9 mouse cellular contexts compared by ENCODE assay signal in the genomic region with DNA sequence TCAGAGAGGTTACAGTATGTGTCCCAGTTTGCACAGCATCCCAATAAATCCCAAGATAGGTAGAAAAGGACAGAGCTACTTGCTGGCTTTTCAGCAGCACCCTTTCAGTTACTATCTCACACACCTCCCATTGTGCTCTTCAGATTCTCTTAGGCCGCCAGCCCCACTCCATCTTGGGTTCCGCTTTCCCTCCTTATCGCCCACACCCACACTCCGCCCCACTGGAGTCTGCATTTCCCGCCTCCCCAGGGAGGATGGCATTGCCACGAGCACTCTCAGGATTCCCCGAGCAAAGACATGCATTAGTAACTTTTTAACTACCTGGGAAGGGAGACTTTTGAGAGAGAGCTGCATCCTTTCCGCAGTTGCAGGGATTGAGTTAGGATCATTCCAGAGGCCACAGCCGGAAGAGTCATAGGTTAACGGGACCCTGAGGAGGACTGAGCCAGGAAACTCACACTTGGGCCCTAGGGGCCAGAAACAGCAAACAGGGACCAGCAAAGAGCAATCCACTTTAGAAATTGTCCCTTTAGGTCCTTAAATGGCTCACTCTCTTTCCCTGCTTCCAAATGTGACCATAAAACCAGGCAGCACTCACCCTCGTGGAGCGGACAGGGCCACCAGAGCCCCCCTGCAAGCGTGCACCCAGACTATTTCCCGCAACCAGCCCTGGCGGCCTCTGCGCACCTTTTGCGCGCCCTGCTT. TPM values are rescaled to one million over a fixed set of nuclear protein-coding genes. Genes with fewer than 3 reads are reported as not detected.
A peak's percentile ranks its signal among the peaks of the same experiment; 100 is the strongest.
DNase-seq lines count a peak whose midpoint lies in the region; ATAC-seq and TF ChIP-seq lines count a peak whose summit lies in the region.
"Had no signal": no experiment of that assay in that cellular context is flagged by ENCODE, and none has a peak within 500 bp of the region (broad histone marks: within the 10 kb centered on the region; RNA-seq: fewer than 3 reads in every experiment).

No protein-coding gene starts in this region.

- peak overlapping the region; percentile 51; the same call in 1 of the 2 replicates for H3K9ac ChIP-seq in forebrain, embryonic 13.5 days
- H3K9ac ChIP-seq in limb, embryonic 11.5 days (ENCODE audit: low read length): peak overlapping the region; percentile 52
- H3K9ac ChIP-seq in neural tube, embryonic 13.5 days: peak overlapping the region; percentile 58

- peak overlapping the region; percentile 50; the same call in 1 of the 2 replicates for H3K4me3 ChIP-seq in layer of hippocampus, adult 2 months
- peak overlapping the region; percentile 41 for H3K4me3 ChIP-seq in forebrain, embryonic 13.5 days
- H3K4me3 ChIP-seq in limb, embryonic 11.5 days (ENCODE audit: low read depth, low read length): peak overlapping the region; percentile 44
- H3K4me3 ChIP-seq in neural tube, embryonic 13.5 days: peak overlapping the region; percentile 41
- H3K4me3 ChIP-seq: myocyte had no signal

- H3K9me3 ChIP-seq in forebrain, embryonic 13.5 days (replicated peaks): no peaks in the 10 kb centered on the region
- H3K9me3 ChIP-seq in limb, embryonic 11.5 days (ENCODE audit: control insufficient read depth, low read length): no peaks in the 10 kb centered on the region
- no peaks in the 10 kb centered on the region for H3K9me3 ChIP-seq in neural tube, embryonic 13.5 days

- no peaks in the 10 kb centered on the region for H3K36me3 ChIP-seq in forebrain, embryonic 13.5 days (ENCODE audit: poor library complexity, severe bottlenecking)
- no peaks in the 10 kb centered on the region for H3K36me3 ChIP-seq in limb, embryonic 11.5 days (ENCODE audit: control insufficient read depth, insufficient read depth, low read length)
- no peaks in the 10 kb centered on the region for H3K36me3 ChIP-seq in neural tube, embryonic 13.5 days

- TF ChIP-seq CTCF in layer of hippocampus, adult 2 months (conservative IDR thresholded peaks at IDR 0.05): no peak

- H3K27ac ChIP-seq in layer of hippocampus, adult 2 months: no peak overlapping the region
- H3K27ac ChIP-seq in forebrain, embryonic 13.5 days: no peak overlapping the region
- no peak overlapping the region for H3K27ac ChIP-seq in limb, embryonic 11.5 days (replicated peaks; ENCODE audit: low read depth, low read length)
- H3K27ac ChIP-seq in neural tube, embryonic 13.5 days (replicated peaks): no peak overlapping the region

- ATAC-seq in forebrain, embryonic 13.5 days: no peak
- no peak for ATAC-seq in limb, embryonic 11.5 days (ENCODE audit: insufficient number of reproducible peaks, low FRiP score, low TSS enrichment, low read depth)
- no peak for ATAC-seq in neural tube, embryonic 13.5 days (ENCODE audit: low read depth)

- 6% methylated on average over 18 of the region's 18 CpGs for WGBS in forebrain, embryonic 13.5 days
- 3% methylated on average over 18 of the region's 18 CpGs for WGBS in limb, embryonic 11.5 days
- 4% methylated on average over 18 of the region's 18 CpGs for WGBS in neural tube, embryonic 13.5 days

- DNase-seq in layer of hippocampus, adult 2 months (ENCODE audit: low spot score in 2 of 2): no peak
- DNase-seq in layer of hippocampus, postnatal 36 days: no peak
- peak; percentile 25 for DNase-seq in limb, embryonic 11.5 days (ENCODE audit: low spot score)
- DNase-seq in urinary bladder, postnatal 14 days (ENCODE audit: low spot score): no peak
- no peak for DNase-seq in spleen, postnatal 14 days (ENCODE audit: low spot score in 2 of 2)
- DNase-seq in urinary bladder, postnatal 25 days (ENCODE audit: low spot score): no peak

- H3K4me2 ChIP-seq in forebrain, embryonic 13.5 days: peak overlapping the region; percentile 66
- H3K4me2 ChIP-seq in limb, embryonic 11.5 days (ENCODE audit: low read depth, severe bottlenecking): peak overlapping the region; percentile 95
- peak overlapping the region; percentile 68 for H3K4me2 ChIP-seq in neural tube, embryonic 13.5 days

- H3K27me3 ChIP-seq in forebrain, embryonic 13.5 days: peaks cover 90% of the 10 kb centered on the region
- peaks cover 35% of the 10 kb centered on the region for H3K27me3 ChIP-seq in limb, embryonic 11.5 days (ENCODE audit: control insufficient read depth, insufficient read depth, low read length)
- H3K27me3 ChIP-seq in neural tube, embryonic 13.5 days: peaks cover 77% of the 10 kb centered on the region

- peaks cover 18% of the 10 kb centered on the region for H3K4me1 ChIP-seq in forebrain, embryonic 13.5 days
- peaks cover 14% of the 10 kb centered on the region for H3K4me1 ChIP-seq in limb, embryonic 11.5 days (ENCODE audit: control insufficient read depth, insufficient read depth, low read length)
- H3K4me1 ChIP-seq in neural tube, embryonic 13.5 days (replicated peaks): peaks cover 29% of the 10 kb centered on the region

RNA-seq across cellular contexts. Expression of a gene that starts 1.4 kb away (rescaled TPM):
- total RNA-seq in layer of hippocampus, adult 2 months (2021): 1 to 10 TPM; 1.1 to 1.5 TPM
- total RNA-seq in layer of hippocampus, postnatal 36 days (2021): 1 to 10 TPM in 1 of 2 experiments, under 1 TPM in 1; 0.80 to 1.7 TPM
- polyA plus RNA-seq in forebrain, embryonic 13.5 days (2015; fragmentation: Nextera tagmentation; extraction: Ambion mirVana): 0.42 and 0.62 TPM in 2 replicates
- polyA plus RNA-seq in limb, embryonic 11.5 days (2014; fragmentation: Nextera tagmentation; extraction: Ambion mirVana): 1.0 and 1.3 TPM in 2 replicates
- 2.8 and 3.2 TPM in 2 replicates for polyA plus RNA-seq in neural tube, embryonic 13.5 days (2015; fragmentation: Nextera tagmentation; extraction: Ambion mirVana)
